Mouse (Mus musculus) forebrain, embryonic 11.5 days (tissue): Measurements from ENCODE around the gene Metap1d. TPM values are rescaled to one million over a fixed set of nuclear protein-coding genes. Genes with fewer than 3 reads are reported as not detected.

Experiments used
- ATAC-seq: fragments of 200-750 bp; cut with Nextera tagmentation; replicated peaks from 2 replicates; pipeline ENCODE4 v1.8.0; 2017; ENCODE audit warnings: moderate TSS enrichment; ENCODE audit not compliant: low FRiP score
- DNase-seq: peaks from one replicate; pipeline ENCODE4 v3.0.0-alpha.2; 2017; ENCODE audit warnings: low spot score
- H3K27ac ChIP-seq: fragments of 300-500 bp; sonication (generic); 2 replicates; pipeline ENCODE4 v1.5.1; 2014; ENCODE audit warnings: low read depth, low read length
- H3K27me3 ChIP-seq: fragments of 300-500 bp; sonication (generic); 2 replicates; pipeline ENCODE4 v1.6.1; 2014; ENCODE audit warnings: mild to moderate bottlenecking, low read length, mixed read lengths; ENCODE audit not compliant: control insufficient read depth, insufficient read depth
- H3K36me3 ChIP-seq: fragments of 300-500 bp; sonication (generic); 2 replicates; pipeline ENCODE4 v1.6.1; 2014; ENCODE audit warnings: mild to moderate bottlenecking, low read length, moderate library complexity, mixed read lengths; ENCODE audit not compliant: control insufficient read depth, insufficient read depth
- H3K4me1 ChIP-seq: fragments of 300-500 bp; sonication (generic); replicated peaks from 2 replicates; pipeline ENCODE4 v1.6.1; 2014; ENCODE audit warnings: low read length, mixed read lengths; ENCODE audit not compliant: control insufficient read depth, insufficient read depth
- H3K4me2 ChIP-seq: fragments of 300-500 bp; sonication (generic); 2 replicates; pipeline ENCODE4 v1.6.1; 2014; ENCODE audit warnings: low read depth, mild to moderate bottlenecking, low read length, moderate library complexity, mixed read lengths; ENCODE audit not compliant: severe bottlenecking
- H3K4me3 ChIP-seq: fragments of 300-500 bp; sonication (generic); 2 replicates; pipeline ENCODE4 v1.5.1; 2014; ENCODE audit warnings: low read depth, low read length
- H3K9ac ChIP-seq: fragments of 300-500 bp; sonication (generic); 2 replicates; pipeline ENCODE4 v1.6.1; 2014; ENCODE audit warnings: low read length
- H3K9me3 ChIP-seq: fragments of 300-500 bp; sonication (generic); 2 replicates; pipeline ENCODE4 v1.6.1; 2016; ENCODE audit warnings: low read length, mixed read lengths; ENCODE audit not compliant: control insufficient read depth
- WGBS: fragments of 180-500 bp; shearing (Covaris S2); extraction: QIAGEN DNeasy Blood & Tissue Kit; methylation state at CpG from one replicate; pipeline ENCODE4 v1.1.7; 2014; 5-methylcytosine and 5-hydroxymethylcytosine counted together
- polyA plus RNA-seq: library from polyadenylated mRNA; unstranded; fragments of >200 nt; fragmentation: Nextera tagmentation; extraction: Ambion mirVana; gene quantifications from 2 replicates; pipeline ENCODE4 v1.2.1, GENCODE M21; 2014

Metap1d gene
- polyA plus RNA-seq, 1 experiment from 2014 or later: 36.5 TPM

GRCm38 (mm10) chr2:71479917-71480316, 26.8 kb downstream of the Metap1d start:
- ATAC-seq (peak; percentile 78), DNase-seq (peak; percentile 67)
- Histone ChIP-seq H3K9ac (peak overlapping the region; percentile 32), H3K4me1 (peaks cover 10% of the 10 kb centered on the region), H3K36me3 (no peaks in the 10 kb centered on the region), H3K27me3 (no peaks in the 10 kb centered on the region), H3K27ac (peak overlapping the region; percentile 39; the same call in 1 of the 2 replicates), H3K4me2 (peak overlapping the region; percentile 20; the same call in 1 of the 2 replicates), H3K9me3 (no peaks in the 10 kb centered on the region; the same call in 1 of the 2 replicates), H3K4me3 (no peak overlapping the region)
- WGBS: 2% methylated on average over 7 of the region's 7 CpGs

GRCm38 (mm10) chr2:71481825-71482224, 28.7 kb downstream of the Metap1d start:
- Histone ChIP-seq H3K4me2 (no peak overlapping the region), H3K9me3 (no peaks in the 10 kb centered on the region; the same call in 1 of the 2 replicates), H3K27me3 (no peaks in the 10 kb centered on the region), H3K27ac (no peak overlapping the region), H3K9ac (no peak overlapping the region), H3K36me3 (no peaks in the 10 kb centered on the region), H3K4me3 (no peak overlapping the region), H3K4me1 (peaks cover 10% of the 10 kb centered on the region)
- no peak for ATAC-seq
- DNase-seq: no peak
- WGBS: 92% methylated on average over 6 of the region's 6 CpGs

- H3K36me3 ChIP-seq: no peaks in the 10 kb centered on the region
- no peak for ATAC-seq
- no peak overlapping the region for H3K4me3 ChIP-seq
- 61% methylated on average over 10 of the region's 10 CpGs for WGBS
- H3K4me2 ChIP-seq: no peak overlapping the region
- DNase-seq: no peak
- no peak overlapping the region for H3K27ac ChIP-seq
- H3K27me3 ChIP-seq: no peaks in the 10 kb centered on the region
- H3K9me3 ChIP-seq: no peaks in the 10 kb centered on the region
- H3K4me1 ChIP-seq: peaks cover 10% of the 10 kb centered on the region
- no peak overlapping the region for H3K9ac ChIP-seq
Measured at GRCm38 (mm10) chr2:71483046-71483716, 30.1 kb downstream of the Metap1d start.

- H3K27ac ChIP-seq: no peak overlapping the region
- no peak overlapping the region for H3K9ac ChIP-seq
- no peaks in the 10 kb centered on the region for H3K27me3 ChIP-seq
- 22% methylated on average over 5 of the region's 5 CpGs for WGBS
- H3K4me1 ChIP-seq: peaks cover 10% of the 10 kb centered on the region
- no peak overlapping the region for H3K4me3 ChIP-seq
- no peaks in the 10 kb centered on the region for H3K36me3 ChIP-seq
- H3K9me3 ChIP-seq: no peaks in the 10 kb centered on the region
- no peak for DNase-seq
- no peak overlapping the region for H3K4me2 ChIP-seq
- no peak for ATAC-seq
Measured at GRCm38 (mm10) chr2:71483717-71484066, 30.6 kb downstream of the Metap1d start.

GRCm38 (mm10) chr2:71491295-71491694, 38.2 kb downstream of the Metap1d start:
- H3K4me2 ChIP-seq: no peak overlapping the region
- H3K4me3 ChIP-seq: no peak overlapping the region
- no peak overlapping the region for H3K9ac ChIP-seq
- H3K27me3 ChIP-seq: no peaks in the 10 kb centered on the region
- DNase-seq (no peak), ATAC-seq (no peak)
- H3K9me3 ChIP-seq: no peaks in the 10 kb centered on the region
- peaks cover 3% of the 10 kb centered on the region; the same call in 1 of the 2 replicates for H3K4me1 ChIP-seq
- no peak overlapping the region for H3K27ac ChIP-seq
- no peaks in the 10 kb centered on the region for H3K36me3 ChIP-seq

GRCm38 (mm10) chr2:71493161-71493683, 40.1 kb downstream of the Metap1d start:
- Histone ChIP-seq H3K4me2 (no peak overlapping the region), H3K4me1 (peaks cover 3% of the 10 kb centered on the region; the same call in 1 of the 2 replicates), H3K9ac (no peak overlapping the region), H3K4me3 (no peak overlapping the region), H3K27me3 (no peaks in the 10 kb centered on the region), H3K27ac (no peak overlapping the region), H3K9me3 (no peaks in the 10 kb centered on the region), H3K36me3 (no peaks in the 10 kb centered on the region)
- no peak for DNase-seq
- WGBS: 84% methylated on average over 12 of the region's 12 CpGs
- ATAC-seq: no peak

- DNase-seq: no peak
- no peak overlapping the region for H3K27ac ChIP-seq
Measured at GRCm38 (mm10) chr2:71494503-71494902, 41.4 kb downstream of the Metap1d start.

GRCm38 (mm10) chr2:71494971-71495370, 41.9 kb downstream of the Metap1d start:
- Histone ChIP-seq H3K4me2 (no peak overlapping the region), H3K9me3 (no peaks in the 10 kb centered on the region), H3K27ac (no peak overlapping the region), H3K4me3 (no peak overlapping the region), H3K4me1 (peaks cover 3% of the 10 kb centered on the region), H3K27me3 (no peaks in the 10 kb centered on the region), H3K36me3 (no peaks in the 10 kb centered on the region), H3K9ac (no peak overlapping the region)
- ATAC-seq: no peak
- 41% methylated on average over 4 of the region's 4 CpGs for WGBS
- no peak for DNase-seq

More at GRCm38 (mm10) chr2:71494503-71494902, 41.4 kb downstream of the Metap1d start:
- no peak for ATAC-seq
- no peaks in the 10 kb centered on the region for H3K9me3 ChIP-seq
- peaks cover 3% of the 10 kb centered on the region for H3K4me1 ChIP-seq
- H3K36me3 ChIP-seq: no peaks in the 10 kb centered on the region
- no peak overlapping the region for H3K4me2 ChIP-seq
- H3K4me3 ChIP-seq: no peak overlapping the region
- no peak overlapping the region for H3K9ac ChIP-seq
- no peaks in the 10 kb centered on the region for H3K27me3 ChIP-seq
- WGBS: 58% methylated on average over 10 of the region's 10 CpGs

- 71% methylated on average over 5 of the region's 5 CpGs for WGBS
- Histone ChIP-seq H3K4me1 (peaks cover 3% of the 10 kb centered on the region), H3K4me3 (no peak overlapping the region), H3K36me3 (no peaks in the 10 kb centered on the region), H3K9me3 (no peaks in the 10 kb centered on the region), H3K27me3 (no peaks in the 10 kb centered on the region), H3K4me2 (no peak overlapping the region), H3K9ac (no peak overlapping the region), H3K27ac (no peak overlapping the region)
- ATAC-seq (no peak), DNase-seq (no peak)
Measured at GRCm38 (mm10) chr2:71497175-71497574, 44.1 kb downstream of the Metap1d start.
